Mouse (Mus musculus) forelimb bud, embryonic 11.5 days (tissue): ENCODE results near the gene Smtn.

Experiments used
- DNase-seq: peaks from one replicate; pipeline ENCODE4 v3.0.0-alpha.2; 2012; ENCODE audit warnings: low read depth, low spot score

Smtn gene

DNA sequence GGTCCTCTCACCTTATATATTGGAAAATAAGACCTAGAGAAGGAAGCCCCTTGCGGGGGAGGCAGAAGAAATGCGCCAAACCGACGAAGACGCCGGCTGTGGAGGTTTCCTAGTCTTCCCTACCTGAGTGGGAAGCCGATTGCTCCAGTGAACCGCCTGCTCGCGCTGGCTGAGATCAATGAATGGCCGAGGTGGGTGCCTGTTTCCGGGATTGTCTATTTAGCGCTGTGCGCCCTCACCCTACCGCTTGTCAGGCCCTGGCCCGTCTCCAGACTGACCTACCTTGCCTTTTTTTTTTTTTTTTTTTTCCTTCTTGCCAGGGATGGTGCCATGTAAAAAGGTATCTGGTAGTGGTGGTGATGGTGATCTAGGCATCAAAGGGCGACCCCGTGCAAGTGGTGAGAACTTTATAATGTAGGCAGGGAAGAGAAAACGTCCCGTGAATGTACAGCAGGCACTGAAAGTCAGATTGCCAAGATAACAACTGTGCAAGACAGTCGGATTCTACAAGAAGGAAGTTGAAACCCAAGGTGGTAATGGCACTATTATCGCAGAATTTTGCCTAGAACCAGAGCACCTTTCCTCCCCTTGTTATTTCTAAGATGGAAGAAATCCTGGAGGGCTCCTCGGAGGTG lies at the start of gene Smtn:
Gene Smtn (minus strand): TSS at position 162 of the 635 bp plus-strand sequence.
- no peak for DNase-seq

DNA sequence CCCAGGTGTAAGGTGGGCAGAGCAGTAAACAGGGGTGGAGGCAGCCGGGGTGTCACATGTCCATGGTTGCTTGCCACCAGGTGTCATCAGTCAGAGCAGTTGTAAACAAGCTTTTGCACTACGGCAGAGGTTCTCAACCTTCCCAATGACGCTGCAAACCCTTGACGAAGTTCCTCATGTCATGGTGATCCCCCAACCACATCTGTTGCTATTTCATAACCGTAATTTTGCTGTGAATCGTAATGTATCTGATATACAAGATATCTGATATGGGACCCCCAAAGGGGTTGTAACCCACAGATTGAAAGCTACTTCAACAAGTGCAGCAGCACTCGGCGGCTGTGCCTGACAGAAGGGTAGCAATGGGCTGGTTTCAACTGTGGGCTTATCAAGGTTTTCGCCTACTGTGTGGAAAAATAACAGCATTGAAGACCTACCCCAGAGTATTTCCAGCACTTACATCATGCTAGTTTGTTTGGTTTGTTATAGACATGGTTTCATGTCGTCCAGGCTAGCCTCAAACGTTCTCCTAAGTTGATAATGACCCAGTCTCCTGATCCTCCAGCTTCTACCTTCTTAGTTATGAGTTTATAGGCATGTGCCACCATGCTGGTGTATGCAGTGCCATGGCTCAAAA lies 47.7 kb upstream of the Smtn start:
- DNase-seq: no peak

DNA sequence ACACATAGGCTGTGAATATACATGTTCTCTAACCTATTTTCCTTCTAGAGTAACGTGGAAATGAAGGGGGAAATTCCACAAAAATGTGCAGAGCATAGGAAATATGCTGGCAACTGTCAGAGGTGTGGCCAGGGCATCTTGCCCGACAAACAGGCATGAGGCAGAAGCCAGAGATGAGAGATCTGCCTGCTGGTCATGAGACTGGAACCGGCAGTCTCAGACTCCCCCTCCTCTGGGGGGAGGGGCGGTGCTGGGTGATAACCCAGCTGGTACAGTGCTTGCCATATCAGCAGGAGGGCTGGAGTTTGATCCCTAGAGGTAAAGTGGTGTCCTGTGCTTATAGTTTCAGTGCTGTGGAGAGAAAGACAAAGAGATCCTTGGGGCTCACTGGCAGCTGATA lies 46.9 kb upstream of the Smtn start:
- DNase-seq: no peak

DNA sequence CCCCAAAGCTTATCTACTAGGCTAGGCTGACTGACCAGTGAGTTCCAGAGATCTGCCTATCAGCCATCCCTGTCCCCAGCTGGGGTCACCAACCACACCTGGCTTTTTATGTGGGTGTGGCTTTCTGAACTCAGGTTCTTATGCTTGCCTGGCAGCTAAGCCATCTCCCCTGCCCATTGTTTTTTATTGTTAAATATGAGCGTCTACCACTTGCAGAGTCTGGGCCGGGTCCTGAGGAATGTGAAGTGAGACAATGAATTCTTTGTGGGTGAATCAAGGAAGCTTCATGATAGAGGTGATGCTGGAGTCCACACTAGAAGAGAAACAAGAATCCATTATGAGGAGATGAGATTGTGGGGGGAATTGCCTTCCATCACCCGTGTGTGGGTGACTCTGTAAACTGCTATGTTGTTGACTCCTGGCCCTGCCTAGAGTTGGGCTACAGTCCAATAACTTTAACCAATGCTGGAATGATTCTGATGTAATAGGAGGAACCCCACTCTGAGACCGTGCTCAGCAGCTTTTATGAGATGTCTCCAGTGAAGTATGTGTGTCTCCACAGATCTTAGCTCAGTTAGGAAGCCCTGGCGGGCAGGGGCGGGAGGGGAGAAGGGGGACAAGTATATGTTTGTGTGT lies 45.7 kb upstream of the Smtn start:
- DNase-seq: no peak

DNA sequence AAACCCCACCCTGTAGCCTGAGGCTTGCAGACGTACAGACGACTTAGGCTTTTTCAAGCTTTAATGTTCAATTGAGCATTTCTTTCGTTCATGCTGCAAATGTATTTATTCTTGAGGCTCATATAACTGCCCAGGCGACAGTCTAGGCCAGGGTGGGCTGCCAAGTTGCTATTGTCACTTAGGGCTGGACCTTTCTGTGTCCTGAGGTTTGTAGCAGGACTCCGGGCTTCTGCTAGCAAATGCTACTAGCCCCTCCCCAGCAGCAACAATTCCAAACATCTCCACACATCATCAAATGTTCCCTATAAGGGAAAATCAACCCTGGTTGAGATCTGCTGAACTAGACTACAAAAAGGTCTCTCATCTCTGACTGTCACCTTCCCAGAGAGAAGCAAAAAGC lies 42.7 kb upstream of the Smtn start:
- DNase-seq: no peak

DNA sequence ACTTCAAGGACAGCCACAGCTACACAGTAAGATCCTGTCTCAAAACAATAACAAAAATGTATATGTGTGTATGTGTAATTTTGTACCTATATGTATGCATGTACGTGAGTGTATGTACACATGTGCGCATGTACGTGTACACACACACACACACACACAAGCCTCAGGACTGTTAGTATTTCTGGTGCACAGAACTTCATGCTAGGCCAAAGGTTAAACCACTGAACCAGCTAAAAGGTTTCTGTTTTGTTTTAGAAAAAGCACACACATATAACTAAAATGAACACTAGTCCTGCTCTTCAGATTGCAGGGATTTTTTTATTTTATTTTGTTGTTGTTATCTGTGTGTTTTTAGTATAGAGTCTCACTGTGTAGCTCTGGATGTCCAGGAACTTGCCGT lies 41.5 kb upstream of the Smtn start:
- no peak for DNase-seq

DNA sequence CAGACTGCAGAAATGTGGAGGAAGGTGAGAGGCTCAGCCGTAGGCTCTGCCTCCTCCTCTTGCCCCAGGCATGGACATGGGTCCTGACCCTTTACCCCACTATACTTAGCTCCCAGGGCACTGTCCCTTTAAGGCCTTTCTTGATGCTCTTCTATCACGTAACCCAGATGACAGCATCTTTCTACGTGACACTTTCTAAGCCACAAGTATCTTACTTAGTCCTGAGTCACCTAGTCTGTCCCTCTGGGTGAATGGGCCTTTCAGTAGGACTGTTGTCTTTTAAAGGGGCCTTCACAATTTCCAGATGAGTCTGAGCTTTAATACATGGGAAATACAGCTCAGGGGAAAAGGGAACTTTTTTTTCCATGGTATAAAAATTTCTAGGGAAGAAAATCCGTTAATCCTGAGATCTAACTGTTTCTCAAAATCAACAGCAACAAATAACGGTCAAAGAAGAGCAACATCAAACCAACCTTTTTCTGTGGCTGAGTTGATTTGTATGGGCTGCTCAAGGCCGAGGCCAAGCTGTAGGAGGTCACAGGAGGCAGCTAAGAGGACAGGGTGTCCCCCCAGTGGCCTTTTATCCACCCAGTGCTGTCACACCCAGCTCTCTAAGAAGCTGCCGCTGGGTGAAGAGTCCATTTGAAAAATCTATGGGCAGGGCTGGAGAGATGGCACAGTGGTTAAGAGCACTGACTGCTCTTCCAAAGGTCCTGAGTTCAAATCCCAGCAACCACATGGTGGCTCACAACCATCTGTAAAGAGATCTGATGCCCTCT lies 40.1 kb upstream of the Smtn start:
- no peak for DNase-seq

DNA sequence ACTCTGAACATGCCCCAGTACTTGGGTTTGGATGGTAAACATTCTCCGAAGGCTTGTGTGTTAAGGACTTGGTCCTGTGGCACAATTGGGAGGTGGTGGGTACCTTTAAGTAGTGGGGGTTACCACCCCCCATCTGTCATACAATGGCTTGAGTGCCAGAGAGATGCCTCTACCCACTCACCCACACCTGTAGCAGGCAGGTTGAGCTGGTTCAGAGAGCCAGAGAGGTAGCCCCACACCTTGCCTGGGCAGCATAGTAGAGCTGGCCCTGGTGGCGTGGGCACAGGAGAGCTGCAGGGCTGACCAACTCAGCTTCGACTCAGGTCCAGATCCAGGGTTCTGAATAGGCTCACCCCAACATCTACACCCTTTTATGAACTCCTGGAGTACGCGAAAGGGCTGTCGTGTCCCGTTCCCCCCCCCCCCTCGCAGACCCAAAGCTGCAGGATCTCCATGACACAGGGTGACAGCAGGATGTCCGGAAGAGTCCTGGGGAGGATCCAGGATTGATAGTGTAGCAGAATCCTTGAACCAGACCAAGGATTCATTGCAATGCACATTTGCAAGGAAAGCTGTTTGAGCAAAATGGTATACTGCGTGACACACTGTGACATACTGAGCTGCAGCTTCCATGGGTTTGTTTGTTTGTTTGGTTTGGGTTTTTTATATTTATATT lies 37.8 kb upstream of the Smtn start:
- DNase-seq: no peak

DNA sequence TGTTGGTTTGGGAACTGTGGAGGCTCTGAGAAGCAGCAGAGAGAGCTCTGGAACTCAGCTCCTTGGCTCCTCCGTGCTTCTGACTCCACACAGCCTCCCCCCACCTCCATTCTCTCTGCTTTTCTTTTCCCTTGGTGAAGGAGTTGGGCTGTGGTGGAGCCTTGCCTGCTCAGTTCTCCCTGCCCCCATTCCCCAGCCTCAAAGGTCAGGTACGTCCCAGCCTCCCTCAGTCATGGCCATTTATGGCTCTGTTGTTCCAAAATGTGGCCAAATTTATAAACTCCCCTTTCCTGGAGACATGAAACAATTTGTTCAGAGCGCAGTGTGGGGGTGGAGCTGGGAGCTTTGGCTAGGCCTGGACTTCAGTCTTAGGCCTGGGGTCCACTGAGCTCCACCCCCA lies 34.8 kb upstream of the Smtn start:
- DNase-seq: no peak

DNA sequence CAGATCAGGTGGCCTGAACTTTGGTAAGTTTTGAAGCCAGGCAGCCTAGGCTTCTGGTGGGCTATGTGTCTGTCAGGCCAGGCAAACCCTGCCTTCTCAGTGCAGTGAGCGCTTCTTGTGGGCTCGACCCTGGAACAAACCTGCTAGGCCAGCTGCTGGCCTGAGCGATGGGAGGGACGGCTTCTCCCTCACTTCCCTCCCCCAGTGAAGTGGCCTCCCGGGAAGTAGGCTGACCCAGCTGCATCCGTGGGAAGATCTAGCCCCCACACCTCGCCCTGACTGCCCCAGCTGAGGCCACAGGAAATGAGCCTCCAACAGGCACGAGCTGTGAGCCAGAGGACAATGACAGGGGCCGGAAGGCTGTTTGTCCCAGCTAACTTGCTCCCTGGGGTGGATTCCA lies 32.7 kb upstream of the Smtn start:
- peak; percentile 46 for DNase-seq

DNA sequence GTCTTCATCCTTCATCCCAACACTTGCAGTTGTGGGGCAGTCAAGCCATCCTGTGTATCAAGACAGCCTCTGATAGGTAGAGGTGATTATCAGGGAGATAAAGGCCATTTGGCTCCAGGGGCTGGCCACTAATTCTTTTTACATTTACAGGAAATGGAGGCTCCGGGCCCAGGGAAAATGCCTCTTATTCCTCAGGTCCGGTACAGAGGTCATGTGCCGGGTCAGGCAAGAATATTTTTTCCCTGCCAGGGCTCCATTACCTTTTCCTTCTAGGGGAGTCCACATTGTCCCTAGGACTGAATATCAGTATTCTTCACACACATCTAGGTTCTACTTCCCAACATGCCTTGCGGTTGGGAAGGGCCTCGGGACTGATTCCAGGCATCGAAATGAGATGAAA lies 31.8 kb upstream of the Smtn start:
- DNase-seq: no peak

DNA sequence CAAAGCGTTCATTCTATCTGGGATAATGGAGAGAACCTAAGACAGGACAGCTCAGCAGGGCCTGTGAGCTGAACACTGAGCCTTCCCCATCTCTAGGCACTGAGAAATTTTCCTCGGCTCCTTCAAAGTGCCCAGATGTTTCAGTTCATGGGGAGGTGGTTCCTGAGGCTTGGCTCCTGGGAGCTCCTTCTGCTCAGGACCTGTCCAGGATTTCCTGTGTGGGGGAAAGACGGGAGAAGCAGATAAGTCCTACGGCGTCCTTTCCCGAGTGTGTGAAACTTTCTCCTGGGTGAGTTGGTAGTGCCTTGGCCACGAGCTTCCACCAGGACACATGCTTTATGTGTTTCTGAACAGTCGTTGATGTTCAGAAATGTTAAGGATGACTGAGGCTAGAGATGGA lies 29.9 kb upstream of the Smtn start:
- DNase-seq: no peak

DNA sequence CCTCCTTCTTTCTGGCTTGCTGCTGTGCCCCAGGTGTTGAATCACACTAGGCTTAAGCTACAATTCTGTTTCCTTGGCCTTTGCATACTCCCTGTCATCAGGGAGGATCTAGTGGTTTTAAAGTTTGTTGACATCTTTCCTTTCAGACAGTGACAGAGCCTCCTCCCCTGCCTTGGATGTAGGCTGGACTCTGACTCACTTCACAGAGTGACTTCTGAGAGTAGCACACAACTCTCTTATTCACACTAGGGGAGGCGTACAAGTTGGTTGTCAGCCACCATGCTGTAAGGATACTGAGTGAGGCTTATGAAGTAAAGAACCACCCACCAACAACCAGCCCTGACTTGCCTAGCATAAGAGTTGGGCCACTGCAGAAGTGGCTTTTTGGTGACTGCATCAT lies 27.5 kb upstream of the Smtn start:
- DNase-seq: no peak

DNA sequence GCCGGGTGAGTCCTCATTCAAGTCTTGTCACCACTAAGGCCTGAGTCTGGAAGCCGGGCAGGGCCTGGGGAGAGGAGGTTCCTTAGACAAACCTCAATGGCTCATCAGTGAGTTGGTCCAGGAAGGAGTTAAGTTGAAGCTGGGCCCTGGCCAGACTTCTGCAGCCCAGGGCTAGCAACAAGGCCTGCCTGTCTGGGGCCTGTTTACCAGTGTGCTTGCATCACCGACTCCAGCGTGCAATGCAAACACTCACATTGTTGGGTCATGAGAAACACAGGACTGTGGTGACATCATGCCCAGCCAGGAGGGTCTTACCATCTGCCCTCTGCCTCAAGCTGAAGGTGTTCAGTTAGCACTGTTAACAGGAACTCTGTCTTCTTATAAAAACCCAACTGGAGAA lies 25.6 kb upstream of the Smtn start:
- no peak for DNase-seq

DNA sequence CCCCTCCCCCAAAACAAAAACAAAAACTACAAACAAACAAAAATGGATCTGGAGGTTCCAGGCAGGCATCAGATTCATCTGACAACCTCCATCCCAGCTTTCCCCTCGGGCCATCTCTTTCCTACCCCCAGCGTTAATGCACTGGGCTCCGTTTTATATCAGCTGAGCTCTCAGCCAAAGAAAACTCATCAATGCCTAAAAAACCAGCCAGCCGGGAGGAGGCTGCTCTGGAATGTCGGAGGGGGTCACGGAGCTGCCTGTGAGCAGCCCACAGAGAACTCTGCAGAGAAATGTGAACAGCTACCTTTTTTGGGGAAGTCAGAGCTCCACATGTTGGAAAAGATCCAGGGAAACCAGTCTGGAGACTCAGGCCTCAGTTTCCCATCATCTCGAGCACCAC lies 24.0 kb upstream of the Smtn start:
- DNase-seq: no peak

DNA sequence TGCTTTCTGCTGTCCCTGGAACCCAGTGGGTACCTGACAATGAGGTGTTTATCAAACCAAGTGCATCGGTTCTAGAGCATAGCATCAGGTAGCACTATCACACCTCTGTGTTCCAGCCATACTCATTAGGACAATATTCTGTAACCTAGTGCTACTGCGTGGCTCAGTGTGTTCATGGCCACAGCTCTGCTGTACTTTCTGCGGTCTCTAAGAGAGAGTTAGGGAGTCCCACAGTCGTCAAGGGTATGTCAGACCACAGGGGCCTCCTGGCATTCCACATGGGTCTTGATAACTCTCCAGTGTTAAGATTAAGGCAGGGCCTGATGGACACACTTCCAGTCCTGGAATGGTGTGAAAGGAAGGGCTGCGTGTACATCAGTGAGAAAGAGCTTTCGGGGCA lies 23.4 kb upstream of the Smtn start:
- no peak for DNase-seq

DNA sequence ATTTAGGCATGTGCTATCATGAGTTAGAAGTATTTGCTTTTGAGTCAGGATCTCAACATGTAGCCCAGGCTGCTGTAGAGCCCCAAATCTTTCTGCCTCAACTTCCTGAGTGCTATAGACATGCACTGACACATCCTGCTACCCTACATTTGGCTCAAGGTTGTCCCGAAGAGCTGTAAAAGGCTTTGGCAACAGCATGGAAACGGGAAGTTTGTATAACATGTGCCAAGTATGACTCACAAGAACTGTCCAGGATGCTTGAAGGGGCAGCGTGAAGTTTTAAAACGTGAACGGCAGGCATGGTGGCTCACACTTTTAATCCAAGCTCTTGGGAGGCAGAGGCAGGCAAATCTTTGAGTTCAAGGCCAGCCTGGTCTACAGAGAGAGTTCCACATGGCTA lies 19.8 kb upstream of the Smtn start:
- no peak for DNase-seq

DNA sequence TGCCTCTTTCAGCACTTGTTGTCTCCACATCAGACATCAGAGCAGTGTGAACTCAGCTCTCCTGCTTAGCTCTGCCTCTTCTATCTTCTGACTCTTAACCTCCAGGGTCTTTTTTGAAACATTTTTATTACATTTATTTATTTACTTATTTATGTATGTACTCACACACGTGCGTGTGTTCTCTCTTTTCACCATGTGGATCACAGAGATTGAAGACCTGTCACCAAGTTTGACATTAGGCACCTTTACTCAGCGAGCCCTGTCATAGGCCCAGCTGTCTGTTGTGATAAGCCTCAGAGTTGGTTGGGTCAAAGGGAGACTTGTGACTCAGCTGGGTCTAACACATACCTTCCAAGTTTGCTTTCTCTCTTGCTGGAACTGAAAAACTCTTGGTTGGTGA lies 17.4 kb upstream of the Smtn start:
- DNase-seq: no peak

DNA sequence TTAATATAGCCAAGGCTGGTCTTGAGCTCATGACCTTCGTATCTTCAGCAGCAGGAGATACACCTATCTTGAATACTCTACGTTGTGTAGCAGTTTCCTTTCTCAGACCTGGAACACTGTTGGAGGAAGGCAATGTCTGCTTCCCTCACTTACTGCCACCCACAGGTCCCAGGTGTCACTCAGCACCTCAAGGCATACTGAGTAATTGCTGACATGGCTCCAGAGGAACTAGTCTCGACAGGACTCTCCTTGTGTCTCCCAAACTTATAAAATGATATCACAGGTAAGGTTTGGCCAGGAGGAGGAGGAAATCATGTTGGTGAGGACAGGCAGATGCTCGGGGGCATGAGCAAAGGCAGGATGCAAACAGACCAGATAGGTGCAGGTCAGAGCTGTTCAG lies 14.6 kb upstream of the Smtn start:
- DNase-seq: no peak

DNA sequence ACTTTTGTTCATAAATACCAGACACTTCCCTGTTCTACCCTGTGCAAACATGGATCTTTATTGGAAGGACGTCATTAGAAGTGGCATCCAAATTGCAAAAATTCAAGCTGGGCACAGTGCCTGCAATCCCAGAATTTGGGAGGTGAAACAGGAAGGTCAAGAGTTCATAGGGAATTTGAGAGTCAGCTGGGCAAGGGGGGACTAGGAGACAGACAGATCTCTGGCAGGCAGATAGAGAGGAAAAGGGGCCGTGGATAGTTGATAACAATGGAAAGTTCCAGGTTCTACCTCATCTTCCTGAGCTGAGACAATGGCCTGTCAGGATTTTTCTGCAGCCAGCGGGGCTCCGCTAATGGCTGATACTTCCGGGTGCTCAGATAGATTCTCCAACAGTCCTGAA lies 9.4 kb upstream of the Smtn start:
- no peak for DNase-seq

DNA sequence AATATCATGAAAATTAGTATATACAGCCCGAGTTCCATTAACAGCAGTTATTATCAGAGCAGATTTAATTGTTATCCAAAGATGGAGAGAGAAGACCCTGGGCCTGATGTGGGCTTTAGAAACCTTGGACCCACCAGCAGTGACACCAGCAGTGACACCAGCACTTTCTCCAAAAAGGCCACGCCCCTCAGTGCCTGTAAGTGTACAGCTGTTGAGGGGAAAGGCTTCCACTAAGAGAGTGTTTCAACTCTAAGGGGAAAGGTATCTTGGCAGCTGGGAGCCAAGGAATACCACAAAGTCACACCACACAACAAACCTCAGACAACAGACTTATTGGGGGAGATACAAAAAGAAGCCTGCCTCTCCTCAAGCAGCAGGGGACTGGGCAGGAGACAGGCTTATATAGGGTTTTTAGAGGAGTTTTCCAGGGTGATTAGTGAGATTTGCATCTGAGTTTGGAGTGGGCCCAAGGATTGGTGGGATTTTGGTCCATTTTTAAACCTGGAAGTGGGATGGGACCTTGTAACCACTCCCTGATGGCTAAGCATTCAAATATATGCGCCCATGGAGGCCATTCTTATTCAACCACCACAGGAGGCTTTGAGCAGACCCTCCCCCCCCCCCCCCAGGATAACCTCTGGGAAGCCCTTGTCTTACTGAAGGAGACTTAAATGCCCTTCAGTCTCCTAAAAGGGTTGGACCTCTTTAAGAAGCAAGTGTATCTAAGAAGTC lies 8.3 kb upstream of the Smtn start:
- DNase-seq: no peak
